Mouse (Mus musculus): ENCODE measurements around the gene Wfdc21.

Wfdc21 gene

DNA sequence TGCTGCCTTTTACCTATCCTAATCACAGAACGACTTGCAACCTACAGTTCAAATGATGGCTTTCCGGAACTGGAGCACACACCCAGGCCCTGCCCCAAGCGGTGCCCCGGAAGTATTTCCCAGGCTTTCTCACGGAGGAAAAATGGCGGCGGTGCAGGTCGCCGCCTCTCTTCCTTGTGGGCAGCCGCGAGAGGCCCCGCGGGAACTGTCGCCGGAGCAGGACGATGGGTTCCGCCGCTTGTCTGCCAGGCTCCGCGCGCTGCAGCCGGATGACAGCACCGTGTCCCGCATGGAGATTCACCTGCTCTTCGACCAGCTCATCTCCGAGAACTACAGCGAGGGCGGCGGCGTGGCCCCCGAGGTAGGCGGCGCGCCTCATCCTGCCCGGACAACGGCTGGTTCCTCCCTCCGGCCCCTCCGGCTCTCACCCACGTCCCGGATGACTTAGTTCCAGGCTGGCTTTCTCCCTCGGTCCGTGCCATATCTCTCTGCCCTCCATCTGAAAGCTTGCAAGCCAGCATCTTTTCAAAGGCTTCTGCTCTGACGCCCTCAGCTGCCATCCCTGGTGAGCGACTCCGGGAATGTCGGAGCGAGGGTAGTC lies 6.9 kb downstream of the Wfdc21 start, which contains the start of gene Heatr6:
Gene Heatr6 (plus strand): TSS at position 116 of the 601 bp plus-strand sequence.
- peak; percentile 84 to 92 for DNase-seq (ENCODE audit: low spot score in 2 of 2)

DNA sequence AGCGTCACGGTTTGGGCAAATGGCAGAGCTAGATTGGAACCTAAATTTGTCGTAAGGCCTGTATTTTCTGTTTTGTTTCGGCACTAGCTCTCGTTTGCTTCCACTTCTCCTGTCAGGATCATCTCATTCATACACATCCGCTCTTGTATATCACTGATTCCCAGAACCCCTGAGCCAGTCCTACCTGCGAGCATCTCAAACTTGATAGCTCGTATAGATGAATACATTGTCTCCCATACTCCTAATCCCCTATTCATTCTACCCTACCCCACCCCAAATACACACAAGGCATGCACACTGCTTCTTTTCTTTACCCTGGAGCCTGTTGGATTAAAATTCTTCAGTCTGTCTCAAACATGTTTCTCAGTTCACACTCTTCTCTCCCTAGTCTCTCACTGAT lies 7.5 kb downstream of the Wfdc21 start:
- DNase-seq (ENCODE audit: low spot score in 2 of 2), result no peak

DNA sequence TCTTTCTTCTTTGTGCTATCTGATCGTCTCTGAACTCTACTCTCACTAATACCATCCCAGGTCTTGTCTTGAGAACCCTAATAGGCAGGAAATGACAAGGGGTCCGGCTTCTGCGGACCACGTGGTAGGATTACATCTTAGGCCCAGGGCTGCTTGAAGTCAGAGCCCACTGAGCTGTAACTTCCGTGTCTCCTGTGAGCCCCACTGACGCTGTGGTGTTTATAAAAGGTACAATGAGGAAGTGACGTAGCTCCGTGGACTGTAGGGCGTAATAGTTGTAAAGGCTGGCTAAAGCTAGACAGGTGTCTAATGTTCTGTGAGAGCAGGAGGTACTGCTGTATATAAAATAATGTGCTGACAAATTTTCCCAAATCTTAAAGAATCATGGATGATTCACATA lies 20.6 kb downstream of the Wfdc21 start:
- peak in 1 of 2 experiments; percentile 54 for DNase-seq (ENCODE audit: low spot score in 2 of 2)

DNA sequence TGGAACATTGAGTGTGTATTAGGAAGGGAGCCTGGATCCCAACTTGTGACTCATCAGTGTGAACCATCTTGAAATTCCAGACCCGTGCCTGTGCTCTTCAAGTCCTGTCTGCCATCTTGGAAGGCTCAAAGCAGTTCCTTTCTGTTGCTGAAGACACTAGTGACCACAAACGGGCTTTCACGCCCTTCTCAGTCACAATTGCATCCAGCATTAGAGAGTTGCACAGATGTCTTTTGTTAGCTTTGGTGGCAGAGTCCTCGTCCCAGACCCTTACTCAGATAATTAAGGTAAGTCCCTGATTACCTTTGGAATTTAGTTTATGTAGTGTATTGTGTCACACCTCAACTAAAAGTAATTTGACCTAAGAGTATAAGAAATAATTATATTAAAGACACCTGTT lies 22.2 kb downstream of the Wfdc21 start:
- no peak for DNase-seq (ENCODE audit: low spot score in 2 of 2)

DNA sequence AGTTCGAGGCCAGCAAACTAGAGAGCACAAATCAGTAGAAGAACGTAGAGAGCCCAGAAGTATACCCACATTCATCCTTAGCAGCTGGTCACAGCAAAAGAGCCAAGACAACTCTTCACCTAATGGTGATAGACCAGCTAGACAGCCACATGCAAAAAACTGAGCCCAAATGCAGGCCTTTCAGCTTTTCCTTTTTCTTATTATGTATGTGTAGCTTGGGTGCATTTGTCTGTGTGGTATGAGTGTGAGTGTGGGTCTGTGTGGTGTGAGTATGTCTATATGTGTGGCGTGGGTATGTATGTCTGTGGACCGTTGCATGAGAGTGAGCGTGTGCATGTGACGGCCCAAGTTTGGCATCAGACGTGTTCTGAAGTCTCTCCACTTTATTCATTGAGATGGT lies 24.3 kb downstream of the Wfdc21 start:
- no peak for DNase-seq (ENCODE audit: low spot score in 2 of 2)

DNA sequence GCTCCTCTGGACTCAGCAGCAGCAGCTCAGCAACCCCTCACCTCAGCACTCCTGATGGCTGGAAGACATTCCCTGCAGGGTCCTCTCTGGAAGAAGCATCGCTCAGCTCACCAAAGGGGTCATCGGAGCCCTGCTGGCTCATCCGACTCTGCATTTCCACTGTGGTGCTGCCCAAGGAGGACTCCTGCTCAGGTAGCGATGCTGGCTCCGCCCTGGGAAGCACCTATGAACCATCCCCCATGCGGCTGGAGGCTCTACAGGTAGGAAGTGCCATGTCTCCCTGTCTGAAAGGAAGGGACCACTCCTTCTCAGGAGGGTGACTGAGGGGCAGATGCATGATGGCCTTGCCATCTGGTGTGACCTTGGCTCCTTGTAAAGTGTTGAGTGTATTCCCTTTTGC lies 25.6 kb downstream of the Wfdc21 start:
- no peak for DNase-seq (ENCODE audit: low spot score in 2 of 2)

DNA sequence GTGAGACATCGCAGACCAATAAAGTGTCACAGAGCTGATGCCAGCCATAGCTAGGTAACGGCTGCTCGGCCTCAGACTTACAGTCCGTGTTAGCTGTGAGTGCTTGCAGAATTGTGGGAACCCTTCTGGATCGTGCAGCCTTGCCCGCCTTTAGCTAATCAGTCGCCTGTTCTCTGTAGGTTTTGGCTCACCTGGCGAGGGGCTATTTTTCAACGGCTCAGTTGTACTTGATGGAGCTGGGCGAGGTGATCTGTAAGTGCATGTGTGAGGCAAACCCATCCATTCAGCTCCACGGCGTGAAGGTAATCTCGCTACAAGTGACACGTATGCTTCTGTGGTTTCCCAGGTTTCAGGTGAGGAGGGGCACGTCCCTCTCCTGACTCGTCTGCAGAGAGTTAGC lies 27.0 kb downstream of the Wfdc21 start:
- peak in 1 of 2 experiments; percentile 51 for DNase-seq (ENCODE audit: low spot score in 2 of 2)

DNA sequence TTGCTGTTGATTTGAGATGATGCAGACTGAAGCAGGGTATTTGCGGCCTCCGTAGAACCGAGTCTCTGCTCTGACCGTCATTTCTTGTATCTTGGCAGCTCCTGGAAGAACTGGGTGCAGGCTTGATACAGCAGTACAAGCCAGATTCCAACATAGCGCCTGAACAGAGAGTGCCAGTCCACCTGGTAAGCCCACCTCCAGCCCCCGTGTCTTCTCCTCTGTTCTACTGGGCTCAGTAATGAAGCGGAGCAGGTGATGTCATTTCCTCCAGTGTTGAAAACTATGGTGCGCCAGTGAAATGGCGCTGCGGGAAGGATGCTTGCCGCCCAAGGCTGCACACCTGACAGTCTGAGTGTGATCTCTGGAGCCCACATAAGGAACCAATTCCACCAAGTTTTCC lies 27.6 kb downstream of the Wfdc21 start:
- DNase-seq (ENCODE audit: low spot score in 2 of 2), result peak in 1 of 2 experiments; percentile 47

DNA sequence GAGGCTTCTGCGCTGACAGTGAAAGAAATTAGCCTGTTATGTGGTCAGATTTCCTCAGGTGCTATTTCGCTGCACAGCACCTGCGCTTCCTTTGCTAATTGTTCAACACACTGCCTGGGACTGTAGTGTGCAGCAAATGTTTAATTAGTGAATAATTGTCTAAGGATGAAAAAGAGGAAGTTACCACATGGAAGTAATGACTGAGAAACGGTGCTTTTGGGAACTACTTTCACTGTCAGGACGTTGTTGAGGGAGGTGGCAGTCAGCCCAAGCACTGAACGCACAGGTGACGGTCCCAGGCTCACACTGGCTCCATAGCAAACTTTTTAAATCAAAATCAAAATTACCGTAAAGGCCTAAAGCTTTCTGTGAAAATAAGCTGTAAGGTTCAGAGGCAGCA lies 30.1 kb downstream of the Wfdc21 start:
- DNase-seq (ENCODE audit: low spot score in 2 of 2), result no peak

DNA sequence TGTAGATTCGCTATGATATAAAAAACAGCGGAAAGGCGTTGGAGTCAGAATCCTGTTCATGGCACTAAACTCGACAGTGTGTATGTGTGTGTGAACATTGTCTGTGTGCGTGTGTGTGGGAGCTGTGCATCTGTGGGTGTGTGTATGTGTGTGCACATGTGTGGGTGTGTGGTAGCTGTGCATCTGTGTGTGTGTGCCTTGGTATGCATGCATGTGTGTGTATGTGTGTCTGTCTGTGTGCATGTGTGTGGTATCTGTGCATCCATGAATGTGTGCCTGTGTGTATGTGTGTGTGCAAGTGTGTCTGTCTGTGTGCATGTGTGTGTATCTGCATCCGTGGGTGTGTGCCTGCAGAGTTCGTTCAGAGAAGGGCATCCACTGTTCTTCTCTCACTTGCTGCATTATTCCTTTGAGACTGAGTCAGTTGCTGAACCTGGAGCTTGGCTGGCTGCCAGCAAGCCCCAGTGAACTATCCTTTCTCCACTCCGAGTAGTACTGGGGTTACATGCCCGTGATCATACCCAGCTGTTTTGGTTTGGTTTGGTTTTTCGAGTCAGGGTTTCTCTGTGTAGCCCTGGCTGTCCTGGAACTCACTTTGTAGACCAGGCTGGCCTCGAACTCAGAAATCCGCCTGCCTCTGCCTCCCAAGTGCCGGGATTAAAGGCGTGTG lies 37.3 kb downstream of the Wfdc21 start:
- no peak for DNase-seq (ENCODE audit: low spot score in 2 of 2)

DNA sequence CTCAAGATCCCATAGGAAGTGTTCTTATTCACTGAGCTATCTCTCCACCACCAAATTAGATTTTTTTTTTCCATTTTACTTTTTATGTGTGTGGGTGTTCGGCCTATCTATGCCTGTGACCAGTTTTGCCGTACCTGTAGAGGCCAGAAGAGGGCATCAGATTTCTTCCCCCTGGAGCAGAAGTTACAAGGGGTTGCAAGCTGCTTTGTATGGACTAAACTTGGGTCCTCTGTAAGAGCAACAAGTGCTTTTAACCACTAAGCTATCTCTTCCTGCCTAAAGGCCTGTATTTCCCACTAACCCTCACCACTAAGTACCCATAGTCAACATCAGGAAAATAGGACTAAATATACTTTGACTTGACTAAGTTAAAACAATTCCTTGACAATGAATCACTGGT lies 37.9 kb downstream of the Wfdc21 start:
- DNase-seq (ENCODE audit: low spot score in 2 of 2), result peak in 1 of 2 experiments; percentile 41

DNA sequence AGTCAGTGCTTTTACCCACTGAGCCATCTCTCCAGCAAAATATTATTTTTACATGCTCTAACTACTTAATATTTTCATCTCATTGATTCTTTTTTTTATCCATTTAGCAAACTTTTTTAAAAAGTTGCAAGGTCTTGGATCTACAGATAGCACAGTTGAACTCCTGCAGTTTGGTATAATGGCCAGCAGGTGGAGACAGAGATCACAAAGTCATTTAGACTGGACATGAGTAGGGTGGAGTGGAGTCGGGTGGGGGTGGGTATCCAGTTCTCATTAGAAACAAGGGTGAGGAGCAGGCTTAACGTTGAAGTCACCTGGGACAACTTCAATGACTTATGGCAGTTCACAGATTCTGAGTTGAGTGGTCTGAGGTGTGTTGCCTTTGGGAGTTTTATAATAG lies 38.6 kb downstream of the Wfdc21 start:
- DNase-seq (ENCODE audit: low spot score in 2 of 2), result peak; percentile 31 to 72

DNA sequence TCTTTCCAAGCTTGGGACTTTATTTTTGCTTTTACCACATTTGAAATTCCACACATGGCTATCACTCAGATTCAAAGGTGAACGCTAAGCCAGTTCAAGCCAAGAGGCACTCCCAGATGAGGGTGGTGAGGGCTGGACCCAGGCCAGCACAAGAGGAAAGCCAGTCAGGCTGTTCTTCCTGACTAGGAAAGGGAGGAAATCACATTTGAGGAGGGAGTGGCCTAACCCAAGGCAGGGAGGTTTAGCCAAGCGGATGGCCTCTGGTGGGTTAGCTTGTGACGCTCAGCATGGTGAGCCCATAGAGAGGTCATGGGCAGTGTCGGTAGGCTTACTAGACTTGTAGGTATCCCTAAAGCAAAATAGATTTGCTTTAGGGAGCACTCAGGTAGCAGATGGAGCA lies 40.1 kb downstream of the Wfdc21 start:
- DNase-seq (ENCODE audit: low spot score in 2 of 2), result no peak

DNA sequence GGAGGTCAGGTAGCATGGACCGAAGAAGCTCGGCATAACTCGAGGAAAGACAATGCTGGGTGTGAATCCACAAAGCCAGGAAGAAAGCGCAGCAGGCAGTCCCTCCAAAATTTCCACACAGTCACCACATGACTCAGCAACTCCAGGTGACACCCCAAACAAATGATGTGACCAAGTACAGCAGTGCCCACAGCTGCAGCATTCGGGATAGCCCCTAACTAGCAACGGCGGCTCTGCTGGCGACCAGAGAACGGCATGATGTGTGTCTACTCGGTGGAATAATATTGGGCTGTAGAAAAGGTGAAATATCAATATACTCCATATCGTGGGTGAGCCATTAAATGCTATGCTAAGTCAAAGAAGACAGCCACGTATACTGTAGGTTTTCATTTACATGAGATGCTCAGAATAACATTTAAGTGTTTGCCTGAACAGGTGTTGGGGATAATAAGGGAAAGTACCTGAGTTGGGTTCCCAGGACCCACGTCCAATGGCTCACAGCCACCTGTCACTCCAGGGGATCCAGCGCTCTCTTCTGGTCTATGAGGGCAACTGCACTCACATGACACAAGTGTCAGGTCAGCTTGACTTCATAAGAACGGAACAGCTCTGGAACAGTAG lies 40.8 kb downstream of the Wfdc21 start:
- no peak for DNase-seq (ENCODE audit: low spot score in 2 of 2)

DNA sequence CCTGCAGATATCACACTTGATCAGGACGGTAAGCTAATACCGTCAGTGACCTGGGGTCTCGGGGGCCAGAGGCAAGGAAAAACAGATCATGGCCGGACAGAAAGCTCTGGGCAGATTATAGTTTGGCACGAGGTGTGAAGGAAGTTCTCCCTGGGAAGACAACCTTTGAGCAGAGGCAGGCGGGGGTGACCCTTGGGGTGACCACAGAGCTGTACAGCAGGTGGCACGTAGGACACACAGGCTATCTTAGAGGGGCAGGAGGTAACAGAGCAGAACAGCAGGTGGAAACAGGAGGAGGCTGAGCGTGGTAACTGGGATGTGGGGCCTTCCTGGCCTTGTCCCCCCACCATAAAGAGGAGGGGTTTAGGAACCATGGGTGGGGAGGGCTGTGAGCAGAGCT lies 41.6 kb downstream of the Wfdc21 start:
- no peak for DNase-seq (ENCODE audit: low spot score in 2 of 2)

DNA sequence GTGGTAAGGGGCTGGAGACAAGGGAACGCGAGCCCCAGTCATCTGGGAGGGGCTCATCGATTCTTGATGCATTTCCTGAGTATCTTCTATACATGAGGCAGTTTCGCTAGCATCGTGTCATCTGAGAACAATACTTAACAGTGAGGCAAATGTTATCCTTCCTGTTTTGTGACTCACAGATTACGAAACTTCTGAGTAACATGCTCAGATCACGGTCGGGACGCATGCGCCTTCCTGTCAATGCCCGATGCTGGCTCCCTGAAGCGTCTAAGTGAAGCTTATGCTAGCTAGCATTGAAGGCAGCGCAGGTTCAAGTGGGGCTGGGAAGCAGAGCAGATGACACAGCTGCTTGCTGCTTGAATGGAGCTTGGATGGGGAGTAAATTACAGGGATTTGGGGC lies 42.5 kb downstream of the Wfdc21 start:
- peak; percentile 47 to 71 for DNase-seq (ENCODE audit: low spot score in 2 of 2)

DNA sequence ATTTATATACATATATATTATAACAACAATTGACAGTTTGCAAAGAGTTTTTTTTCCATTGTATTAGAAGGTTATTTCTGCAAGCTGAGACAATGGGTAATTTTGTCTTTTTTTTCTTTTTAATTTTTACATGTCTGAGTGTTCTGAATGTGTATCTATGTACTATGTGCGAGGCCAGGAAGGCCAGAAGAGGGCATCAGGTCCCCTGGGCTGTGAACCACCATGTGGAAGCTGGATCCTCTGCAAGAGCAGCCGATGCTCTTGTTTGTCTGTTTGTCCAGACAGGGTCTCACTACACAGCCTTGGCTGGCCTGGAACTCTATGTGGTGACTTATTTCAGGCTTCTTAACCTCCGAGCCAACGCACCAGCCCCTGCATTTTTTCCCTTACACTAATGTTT lies 44.4 kb downstream of the Wfdc21 start:
- no peak for DNase-seq (ENCODE audit: low spot score in 2 of 2)

DNA sequence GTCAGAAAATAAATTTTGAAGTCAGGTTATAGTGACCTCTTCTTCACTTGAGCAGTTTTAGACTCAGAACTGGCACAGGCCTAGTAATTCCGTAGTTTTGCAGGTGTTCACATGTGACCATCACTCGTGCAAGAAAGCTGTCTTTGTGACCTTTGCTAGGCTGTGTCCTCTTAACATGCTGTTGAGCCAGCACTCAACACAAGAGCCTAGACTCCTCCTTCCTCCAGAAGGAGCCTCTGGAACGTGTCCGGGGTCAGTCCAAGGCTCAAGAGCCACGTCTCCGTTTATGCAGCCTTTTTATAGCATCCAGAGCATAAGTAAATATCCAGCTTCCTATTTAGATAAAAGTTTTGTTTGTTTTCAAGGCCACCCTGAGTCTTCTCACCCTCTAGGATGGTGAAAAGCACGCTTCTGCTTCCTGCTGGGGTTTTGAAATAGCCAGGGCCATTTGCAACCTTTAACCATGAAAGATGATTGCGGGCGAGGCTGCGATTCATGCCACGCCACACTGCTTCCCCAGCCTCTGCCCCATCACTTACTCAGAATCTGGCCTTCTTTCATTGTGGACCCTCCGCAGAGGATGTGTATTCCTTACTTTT lies 45.7 kb downstream of the Wfdc21 start:
- no peak for DNase-seq (ENCODE audit: low spot score in 2 of 2)

DNA sequence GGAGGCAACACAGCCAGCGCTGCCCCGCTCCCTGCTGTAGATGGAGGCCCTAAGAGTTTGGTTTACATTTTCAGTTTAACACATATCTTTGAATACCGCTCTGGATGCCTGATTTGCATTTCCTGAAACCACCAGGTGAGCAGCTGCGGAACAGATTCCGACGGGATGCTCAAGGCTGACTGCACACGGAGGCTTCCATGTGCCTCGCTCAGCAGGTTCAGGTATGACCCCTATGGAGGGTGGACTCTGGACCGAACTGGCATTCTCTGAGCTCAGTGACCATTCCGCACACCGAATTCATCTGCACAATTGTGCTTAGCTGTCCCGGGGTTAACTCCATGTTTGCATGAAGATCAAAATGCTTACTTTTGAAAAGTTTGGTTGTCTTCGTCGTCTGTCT lies 46.5 kb downstream of the Wfdc21 start:
- no peak for DNase-seq (ENCODE audit: low spot score in 2 of 2)

DNA sequence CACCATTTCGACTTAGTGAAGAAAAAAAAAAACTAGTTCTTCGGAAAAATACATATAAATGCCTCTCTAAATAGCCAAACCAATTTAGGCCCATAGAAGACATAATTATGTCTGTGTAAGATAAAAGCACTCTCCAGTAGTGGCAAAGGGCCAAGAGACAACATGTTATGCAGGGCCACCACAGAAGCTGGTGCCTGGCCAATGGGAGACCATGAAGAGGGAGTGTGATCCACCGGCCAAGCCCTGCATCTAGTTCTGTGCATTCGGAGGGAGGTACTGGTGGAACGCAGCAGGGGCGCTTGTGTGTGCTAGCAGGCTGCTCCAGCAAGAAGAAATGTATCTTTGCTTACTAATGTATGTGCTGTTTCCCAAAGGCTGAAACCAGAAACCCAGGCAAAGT lies 49.4 kb downstream of the Wfdc21 start:
- DNase-seq (ENCODE audit: low spot score in 2 of 2), result no peak

DNA sequence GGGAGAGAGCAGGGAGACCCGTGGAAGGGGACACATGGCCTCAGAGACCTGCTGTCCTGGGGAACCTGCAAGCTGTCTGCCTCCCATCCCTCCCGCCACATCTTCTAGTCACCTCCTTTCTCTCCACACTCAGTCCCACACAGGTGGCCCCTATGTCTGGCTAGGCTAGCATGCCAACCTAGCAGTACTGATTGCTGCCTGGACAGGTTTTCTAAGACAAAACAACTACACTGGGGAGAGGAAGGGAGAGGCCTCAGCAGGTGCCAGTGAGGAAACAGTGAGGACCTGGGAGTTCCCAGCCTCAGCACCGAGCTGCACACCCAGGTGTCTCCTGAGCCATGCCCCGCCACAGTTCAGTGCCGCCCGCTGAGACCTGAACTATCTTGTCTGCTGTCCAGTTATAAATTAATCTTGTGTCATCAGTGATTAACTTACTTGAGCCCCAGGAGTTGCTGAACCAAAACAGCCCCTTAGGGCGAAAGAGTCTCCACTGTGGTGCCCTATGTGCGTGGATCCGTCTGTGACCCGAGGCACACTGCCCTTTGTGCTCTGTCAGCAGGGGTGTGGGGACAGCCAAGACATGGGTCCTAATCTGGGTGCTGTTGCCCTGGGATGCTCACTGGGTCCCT lies 50.4 kb downstream of the Wfdc21 start:
- no peak for DNase-seq (ENCODE audit: low spot score in 2 of 2)

DNA sequence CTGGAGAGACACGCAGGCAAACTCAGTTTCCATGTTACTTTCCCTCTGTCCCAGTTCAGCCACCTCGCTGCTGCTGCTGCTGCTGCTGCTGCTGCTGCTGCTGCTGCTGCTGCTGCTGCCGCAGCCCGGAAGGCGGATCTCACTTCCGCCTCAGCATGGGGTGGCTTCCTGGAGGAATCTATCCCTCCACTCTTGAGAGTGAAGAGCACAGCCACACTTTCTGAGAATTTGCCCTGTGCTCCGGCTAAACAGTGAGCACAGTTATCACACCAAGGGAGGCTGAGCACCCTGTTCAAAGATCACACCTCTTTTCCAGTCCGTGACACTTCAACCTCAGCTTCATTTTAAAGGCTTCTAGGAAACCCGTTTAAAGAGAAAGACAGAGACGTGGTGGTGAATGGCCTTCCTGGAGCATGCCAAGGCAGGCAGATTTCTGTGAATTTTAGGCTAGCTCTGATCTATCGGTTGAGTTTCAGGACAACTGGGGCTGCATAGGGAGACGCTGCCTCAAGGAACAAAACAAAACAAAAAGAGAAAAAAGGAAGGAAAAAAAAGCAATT lies 53.2 kb downstream of the Wfdc21 start:
- DNase-seq (ENCODE audit: low spot score in 2 of 2), result no peak

Data from spleen, postnatal 4 days (tissue).